Mouse (Mus musculus): Measurements from ENCODE around the gene Cd47. TPM values are rescaled to one million over a fixed set of nuclear protein-coding genes. Genes with fewer than 3 reads are reported as not detected.

The Cd47 gene
- polyA plus RNA-seq, 1 experiment from 2014 or later, result 123 TPM

DNA sequence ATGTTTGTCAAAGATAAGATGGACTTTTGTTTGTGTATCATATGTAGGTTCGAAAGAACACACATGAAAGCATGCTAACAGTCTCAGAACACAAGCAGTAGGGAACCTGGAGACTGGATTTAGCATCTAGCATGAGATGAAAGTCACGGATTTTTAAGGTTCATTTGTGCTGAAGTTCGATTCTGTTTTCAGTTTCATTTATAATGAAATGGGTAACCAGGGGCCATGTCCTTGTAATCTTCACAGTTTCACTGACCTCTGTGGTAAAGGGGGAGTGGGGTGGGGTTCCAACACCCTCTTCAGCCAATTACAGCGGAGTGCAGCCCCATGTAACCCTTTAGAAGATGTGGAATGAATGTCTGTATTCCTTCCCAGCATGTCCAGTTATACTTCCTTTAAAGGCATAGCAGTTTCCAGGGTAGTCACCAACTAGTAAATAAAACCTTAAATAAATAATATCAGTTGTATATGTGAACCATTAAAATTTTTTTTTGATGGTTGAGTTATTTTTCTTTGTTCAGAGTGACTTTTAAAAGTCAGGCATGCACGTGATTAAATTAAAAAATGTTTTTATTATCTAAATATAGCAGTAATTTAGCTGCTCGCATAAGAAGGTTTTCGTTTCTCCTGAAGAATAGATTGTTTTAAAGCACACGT, 57.3 kb downstream of the Cd47 start:
- Histone ChIP-seq H3K36me3 (no peaks in the 10 kb centered on the region), H3K9ac (no peak overlapping the region), H3K27ac (peak overlapping the region; percentile 61; the same call in 1 of the 2 replicates), H3K27me3 (no peaks in the 10 kb centered on the region), H3K4me3 (peak overlapping the region; percentile 89), H3K4me1 (peaks cover 31% of the 10 kb centered on the region), H3K9me3 (no peaks in the 10 kb centered on the region), H3K4me2 (peak overlapping the region; percentile 74)
- 44% methylated on average over 8 of the region's 8 CpGs for WGBS
- no peak for ATAC-seq (ENCODE audit: borderline replicate concordance, extremely low read depth, low FRiP score, low TSS enrichment)

DNA sequence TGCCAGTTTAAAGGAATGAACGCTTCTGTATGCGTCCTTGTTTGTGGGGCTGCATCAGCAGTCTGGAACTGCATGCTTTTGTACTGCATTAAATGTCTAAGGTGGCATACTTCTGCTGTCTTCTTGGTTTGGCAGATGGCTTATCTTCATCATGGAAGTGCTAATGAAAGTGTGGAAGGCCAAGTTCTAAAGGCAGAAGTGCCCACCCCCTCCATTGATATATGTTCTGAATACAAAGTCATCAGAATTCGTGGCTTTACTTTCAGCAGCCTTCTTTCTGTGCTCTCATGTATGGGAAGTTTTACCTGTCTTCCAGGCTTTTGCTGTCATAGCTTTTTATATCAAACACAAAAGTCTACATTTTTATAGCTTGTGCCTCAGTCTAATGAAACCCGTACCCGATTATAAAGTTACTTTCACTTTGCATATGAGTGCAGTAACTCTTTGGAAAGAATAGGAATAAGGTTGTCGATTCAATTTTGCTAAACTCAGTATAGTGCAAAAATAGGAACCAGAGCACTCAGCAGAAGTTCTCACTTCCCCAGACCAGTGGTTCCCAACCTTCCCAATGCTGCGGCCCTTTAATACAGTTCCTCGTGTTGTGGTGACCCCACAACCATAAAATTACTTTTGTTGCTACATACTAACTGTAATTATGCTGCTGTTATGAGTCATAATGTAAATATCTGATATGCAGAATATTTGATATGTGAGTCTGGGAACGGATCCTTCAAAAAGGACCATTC, 58.0 kb downstream of the Cd47 start:
- Histone ChIP-seq H3K4me1 (peaks cover 31% of the 10 kb centered on the region), H3K4me2 (peak overlapping the region; percentile 74), H3K36me3 (no peaks in the 10 kb centered on the region), H3K9me3 (no peaks in the 10 kb centered on the region), H3K4me3 (peak overlapping the region; percentile 23), H3K27ac (peak overlapping the region; percentile 61), H3K9ac (no peak overlapping the region), H3K27me3 (no peaks in the 10 kb centered on the region)
- 49% methylated on average over 9 of the region's 9 CpGs for WGBS
- no peak for ATAC-seq (ENCODE audit: borderline replicate concordance, extremely low read depth, low FRiP score, low TSS enrichment)

DNA sequence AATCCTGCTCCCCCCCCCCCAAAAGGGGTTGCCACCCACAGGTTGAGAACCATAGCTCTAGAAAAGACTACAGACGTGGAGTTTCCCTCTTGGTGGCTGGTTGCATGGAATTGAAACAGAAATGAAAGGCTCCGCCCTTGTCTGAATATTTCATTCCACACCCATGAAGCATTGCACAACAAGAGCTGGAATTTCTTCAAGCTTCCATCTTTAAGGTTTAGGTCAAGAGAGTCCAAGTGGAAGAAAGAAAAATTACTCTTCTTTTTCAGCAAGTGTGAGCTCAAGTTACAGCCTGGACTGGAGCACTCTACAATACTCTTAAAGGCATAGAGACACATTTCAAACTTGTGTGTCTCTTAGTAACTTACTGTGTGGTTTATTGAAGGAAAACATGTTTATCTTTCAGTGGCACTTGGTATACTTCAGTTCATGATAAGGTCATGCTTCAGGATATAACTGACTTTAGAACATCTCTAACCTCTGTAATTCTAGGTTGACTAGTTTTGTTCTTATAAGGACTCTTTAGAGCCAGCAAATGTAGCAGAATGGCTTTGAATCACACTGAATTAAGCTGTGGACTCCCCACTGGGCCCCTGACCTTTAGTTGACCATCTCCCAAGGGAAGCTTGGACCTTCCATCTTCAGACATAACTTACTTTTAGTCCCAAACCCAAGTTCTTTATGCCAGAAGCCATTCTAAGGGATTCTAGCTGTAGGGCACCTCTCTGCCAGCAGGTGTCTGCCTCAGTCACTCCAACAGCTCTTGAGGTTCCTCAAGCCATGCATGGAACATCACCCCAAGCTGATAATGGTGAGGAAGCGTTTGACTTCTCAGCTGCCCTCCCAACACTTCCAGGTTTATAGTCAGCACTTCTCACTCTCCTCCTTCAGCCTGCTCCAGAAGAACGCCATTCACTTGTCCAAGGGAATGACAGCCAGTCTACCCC, 58.8 kb downstream of the Cd47 start:
- peaks cover 30% of the 10 kb centered on the region for H3K4me1 ChIP-seq
- H3K4me2 ChIP-seq, result peak overlapping the region; percentile 74
- H3K36me3 ChIP-seq, result no peaks in the 10 kb centered on the region
- peak overlapping the region; percentile 61 for H3K27ac ChIP-seq
- H3K27me3 ChIP-seq, result no peaks in the 10 kb centered on the region
- 0 out of 2 replicates have a peak, but pooled peaks have one; percentile 19 for ATAC-seq (ENCODE audit: borderline replicate concordance, extremely low read depth, low FRiP score, low TSS enrichment)
- no peak overlapping the region for H3K9ac ChIP-seq
- H3K9me3 ChIP-seq, result no peaks in the 10 kb centered on the region
- WGBS, result 50% methylated on average over 4 of the region's 4 CpGs
- peak overlapping the region; percentile 23; the same call in 1 of the 2 replicates for H3K4me3 ChIP-seq

DNA sequence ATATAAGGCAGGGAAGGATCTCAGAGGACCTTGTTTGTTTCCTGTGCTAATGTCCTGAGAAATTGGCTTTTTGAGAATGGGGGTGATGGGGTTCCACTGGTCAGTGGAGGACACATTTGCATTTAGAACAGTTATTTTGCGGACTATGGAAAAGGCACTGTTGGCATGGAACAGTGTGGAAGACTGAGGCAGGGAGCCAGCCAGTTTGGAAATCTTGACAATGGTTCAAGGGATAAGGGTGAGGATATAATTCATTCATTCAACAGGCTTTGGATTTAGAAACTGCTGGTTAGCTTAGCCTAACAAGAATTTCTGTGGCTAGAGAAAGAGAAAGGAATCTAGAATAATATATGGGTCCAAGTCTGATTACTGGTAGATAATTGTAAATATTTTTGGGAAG, 61.7 kb downstream of the Cd47 start:
- Histone ChIP-seq H3K27ac (no peak overlapping the region), H3K4me3 (no peak overlapping the region), H3K9ac (no peak overlapping the region), H3K4me1 (peaks cover 24% of the 10 kb centered on the region), H3K4me2 (no peak overlapping the region), H3K27me3 (no peaks in the 10 kb centered on the region), H3K36me3 (no peaks in the 10 kb centered on the region), H3K9me3 (no peaks in the 10 kb centered on the region)
- 86% methylated on average over 1 of the region's 1 CpGs for WGBS
- no peak for ATAC-seq (ENCODE audit: borderline replicate concordance, extremely low read depth, low FRiP score, low TSS enrichment)

DNA sequence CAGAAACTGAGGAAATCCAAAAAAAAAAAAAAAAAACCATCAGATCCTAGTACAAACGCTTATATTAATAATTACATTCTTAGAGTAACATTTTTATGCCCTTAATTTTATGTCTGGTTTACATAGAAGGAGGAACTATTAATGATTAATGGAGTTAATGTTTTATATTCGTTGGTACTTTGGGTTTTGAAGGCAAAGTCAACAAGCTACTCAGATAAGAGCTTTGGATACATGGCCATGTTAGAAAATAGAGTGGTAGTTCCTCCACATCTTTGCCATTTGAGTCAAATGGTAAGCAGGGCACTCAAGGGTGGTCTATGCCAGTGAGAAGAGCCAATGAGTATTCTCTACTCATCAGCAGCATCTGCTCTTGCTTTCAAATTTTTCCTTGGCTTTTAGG, 66.3 kb downstream of the Cd47 start:
- H3K36me3 ChIP-seq, result peaks cover 20% of the 10 kb centered on the region
- no peak overlapping the region for H3K27ac ChIP-seq
- H3K9me3 ChIP-seq, result no peaks in the 10 kb centered on the region
- ATAC-seq (ENCODE audit: borderline replicate concordance, extremely low read depth, low FRiP score, low TSS enrichment), result no peak
- H3K4me1 ChIP-seq, result no peaks in the 10 kb centered on the region
- H3K27me3 ChIP-seq, result no peaks in the 10 kb centered on the region
- H3K4me3 ChIP-seq, result no peak overlapping the region
- WGBS, result 56% methylated on average over 2 of the region's 2 CpGs
- H3K4me2 ChIP-seq, result no peak overlapping the region
- no peak overlapping the region for H3K9ac ChIP-seq

DNA sequence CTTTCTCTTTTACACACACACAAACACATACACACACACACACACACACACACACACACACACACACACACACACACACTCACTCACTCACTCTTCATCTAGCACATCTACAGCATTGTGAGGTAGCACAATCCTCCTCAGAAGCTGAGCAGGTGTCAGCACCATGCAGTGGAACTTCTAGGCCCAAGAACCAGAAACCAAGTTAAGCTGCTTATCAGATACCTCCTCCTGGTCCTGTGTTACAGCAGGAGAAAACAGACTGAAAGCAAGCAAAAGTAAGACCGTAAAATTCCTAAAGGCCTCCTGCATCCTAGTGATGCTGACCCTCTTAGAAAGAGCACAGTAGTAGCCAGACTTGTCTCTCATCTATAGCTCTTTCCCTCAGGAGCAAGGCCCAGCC, 67.9 kb downstream of the Cd47 start:
- peaks cover 20% of the 10 kb centered on the region for H3K36me3 ChIP-seq
- WGBS, result 93% methylated on average over 1 of the region's 1 CpGs
- H3K4me2 ChIP-seq, result no peak overlapping the region
- no peak for ATAC-seq (ENCODE audit: borderline replicate concordance, extremely low read depth, low FRiP score, low TSS enrichment)
- no peak overlapping the region for H3K9ac ChIP-seq
- H3K27ac ChIP-seq, result no peak overlapping the region
- H3K4me3 ChIP-seq, result no peak overlapping the region
- H3K9me3 ChIP-seq, result no peaks in the 10 kb centered on the region
- H3K27me3 ChIP-seq, result no peaks in the 10 kb centered on the region
- no peaks in the 10 kb centered on the region for H3K4me1 ChIP-seq

DNA sequence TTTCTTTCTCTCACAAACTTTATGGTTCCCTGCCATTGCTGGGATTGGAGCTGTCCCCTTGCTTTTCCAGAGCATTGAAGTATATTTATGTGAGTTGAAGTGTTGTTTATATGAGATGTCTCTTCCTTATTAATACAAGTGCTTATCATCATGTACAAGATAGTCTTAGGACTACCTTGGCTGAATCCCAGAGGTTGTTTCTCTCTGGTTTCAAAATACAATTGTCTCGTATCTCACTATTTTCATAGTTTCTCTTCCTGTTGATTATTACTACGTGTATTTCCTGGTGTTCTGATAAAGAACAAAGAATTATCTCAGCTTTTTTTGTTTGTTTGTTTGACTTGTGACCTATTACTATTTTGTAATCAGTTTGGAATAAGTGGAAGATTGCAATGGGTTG, 73.6 kb downstream of the Cd47 start:
- H3K4me1 ChIP-seq, result 0 out of 2 replicates have a peak, but pooled peaks cover 4% of the 10 kb centered on the region
- peak; percentile 49; the same call in 1 of the 2 replicates for ATAC-seq (ENCODE audit: borderline replicate concordance, extremely low read depth, low FRiP score, low TSS enrichment)
- H3K4me3 ChIP-seq, result no peak overlapping the region
- no peaks in the 10 kb centered on the region for H3K27me3 ChIP-seq
- H3K27ac ChIP-seq, result no peak overlapping the region
- 31% methylated on average over 2 of the region's 2 CpGs for WGBS
- H3K4me2 ChIP-seq, result no peak overlapping the region
- no peaks in the 10 kb centered on the region for H3K9me3 ChIP-seq
- peaks cover 7% of the 10 kb centered on the region for H3K36me3 ChIP-seq
- no peak overlapping the region for H3K9ac ChIP-seq

DNA sequence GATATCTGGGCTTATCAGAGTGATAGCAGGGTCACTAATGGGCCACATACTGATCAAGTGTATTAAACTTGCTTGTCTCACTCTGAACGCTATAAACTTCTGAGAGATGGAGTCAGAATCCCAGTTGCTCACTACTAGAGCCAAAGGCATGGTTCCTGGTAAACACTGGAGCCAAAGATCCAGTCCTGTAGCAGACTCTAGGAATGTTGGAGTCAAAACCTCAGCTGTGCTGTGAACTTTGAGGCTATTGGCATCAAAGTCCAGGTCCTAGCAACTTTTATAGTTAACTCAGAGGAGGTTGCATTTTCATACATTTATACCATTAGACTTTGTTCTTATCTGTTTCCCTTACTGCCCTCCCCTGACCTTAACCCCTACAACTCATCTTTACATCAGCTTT, 74.2 kb downstream of the Cd47 start:
- Histone ChIP-seq H3K27ac (peak overlapping the region; percentile 12; the same call in 1 of the 2 replicates), H3K9ac (no peak overlapping the region), H3K4me2 (no peak overlapping the region), H3K9me3 (no peaks in the 10 kb centered on the region), H3K36me3 (0 out of 2 replicates have a peak, but pooled peaks cover 3% of the 10 kb centered on the region), H3K4me1 (0 out of 2 replicates have a peak, but pooled peaks cover 4% of the 10 kb centered on the region), H3K4me3 (no peak overlapping the region), H3K27me3 (no peaks in the 10 kb centered on the region)
- ATAC-seq (ENCODE audit: borderline replicate concordance, extremely low read depth, low FRiP score, low TSS enrichment), result no peak
- WGBS, result 42% methylated on average over 1 of the region's 1 CpGs

DNA sequence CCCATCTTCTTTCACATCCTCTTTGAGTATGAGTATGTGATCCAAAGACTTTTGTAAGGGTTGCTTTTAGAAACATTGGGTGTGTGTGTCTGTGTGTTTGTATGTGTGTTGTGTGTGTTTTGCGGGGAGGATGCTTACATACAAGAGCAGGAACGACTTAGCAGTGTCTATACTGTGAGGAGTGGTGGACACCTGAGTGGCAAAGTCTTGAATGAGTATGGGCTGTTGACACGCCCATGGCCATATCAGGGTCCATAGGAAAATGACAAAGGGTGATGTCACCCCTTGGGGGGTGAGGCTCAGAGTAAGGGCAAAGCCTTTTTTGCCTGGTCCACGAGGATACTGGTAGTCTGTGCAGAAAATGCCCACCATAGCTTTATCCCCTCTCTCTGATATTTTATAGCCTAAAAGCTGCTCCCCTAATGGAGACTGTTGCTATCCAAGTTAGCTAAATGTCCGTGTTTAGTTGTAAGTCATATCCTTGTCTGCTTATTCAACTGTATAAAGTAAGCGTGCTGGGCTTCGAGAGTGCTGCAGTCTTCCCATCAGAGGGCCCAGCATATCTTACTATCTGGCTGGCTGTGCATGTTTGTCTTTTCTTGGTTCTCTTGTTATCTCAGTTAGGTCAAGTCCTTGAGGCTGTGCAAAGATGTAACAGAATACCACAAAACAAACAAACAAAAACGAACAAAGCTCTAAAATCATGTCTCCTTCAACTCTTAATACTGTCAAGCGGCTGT, 76.1 kb downstream of the Cd47 start:
- no peaks in the 10 kb centered on the region for H3K36me3 ChIP-seq
- no peak overlapping the region for H3K4me2 ChIP-seq
- 0 out of 2 replicates have a peak, but pooled peaks cover 4% of the 10 kb centered on the region for H3K4me1 ChIP-seq

DNA sequence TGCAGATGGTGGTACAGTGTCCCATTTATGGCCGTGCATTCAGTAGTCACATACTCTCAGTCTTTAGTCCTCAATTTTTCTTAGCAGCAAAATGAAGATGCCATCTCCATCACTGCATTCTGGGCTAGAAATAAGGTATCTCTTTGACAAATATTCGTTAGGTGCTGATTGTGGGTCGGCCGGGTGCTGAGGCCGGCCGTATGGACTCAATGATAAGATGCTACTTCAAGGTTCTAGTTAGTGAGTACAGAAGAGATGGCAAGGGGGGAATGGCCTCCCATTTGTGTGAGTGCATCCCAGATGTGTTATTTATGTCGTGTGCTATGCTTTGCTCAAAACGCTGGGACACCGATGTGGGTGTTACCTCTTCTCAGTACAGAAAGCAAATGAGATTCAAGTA, 76.9 kb downstream of the Cd47 start:
- 0 out of 2 replicates have a peak, but pooled peaks cover 4% of the 10 kb centered on the region for H3K4me1 ChIP-seq
- WGBS, result 91% methylated on average over 9 of the region's 9 CpGs
- no peak overlapping the region for H3K9ac ChIP-seq
- no peaks in the 10 kb centered on the region for H3K36me3 ChIP-seq
- H3K4me2 ChIP-seq, result no peak overlapping the region
- no peak for ATAC-seq (ENCODE audit: borderline replicate concordance, extremely low read depth, low FRiP score, low TSS enrichment)
- H3K27ac ChIP-seq, result no peak overlapping the region
- H3K4me3 ChIP-seq, result no peak overlapping the region
- no peaks in the 10 kb centered on the region for H3K9me3 ChIP-seq
- no peaks in the 10 kb centered on the region for H3K27me3 ChIP-seq

More for the DNA sequence above, 76.1 kb downstream of the Cd47 start:
- Histone ChIP-seq H3K9me3 (no peaks in the 10 kb centered on the region), H3K4me3 (no peak overlapping the region), H3K27me3 (no peaks in the 10 kb centered on the region), H3K9ac (no peak overlapping the region), H3K27ac (no peak overlapping the region)
- 70% methylated on average over 9 of the region's 9 CpGs for whole genome bisulfite sequencing
- ATAC-seq (ENCODE audit: borderline replicate concordance, extremely low read depth, low FRiP score, low TSS enrichment), result no peak

DNA sequence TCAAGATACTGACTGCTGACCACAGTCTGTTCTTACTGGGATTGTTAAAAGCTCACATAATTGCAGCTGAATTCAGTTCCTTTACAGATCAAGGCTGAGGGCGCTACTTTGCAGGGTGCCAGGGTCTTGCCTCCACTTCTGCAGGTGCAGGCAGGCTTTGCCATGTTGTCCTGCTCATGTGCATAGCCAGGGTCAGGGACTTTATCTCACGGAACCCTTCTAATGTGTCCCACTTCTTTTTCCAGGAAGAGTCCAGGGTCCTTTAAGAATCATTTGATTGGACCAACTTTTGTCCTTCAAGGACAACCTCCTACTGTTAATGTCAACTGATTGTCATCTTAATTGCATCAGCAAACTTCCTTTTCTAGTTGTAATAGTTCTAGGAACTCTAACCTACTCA, 77.7 kb downstream of the Cd47 start:
- WGBS, result 95% methylated on average over 2 of the region's 2 CpGs
- no peak overlapping the region for H3K9ac ChIP-seq
- no peaks in the 10 kb centered on the region for H3K9me3 ChIP-seq
- H3K27ac ChIP-seq, result no peak overlapping the region
- H3K4me3 ChIP-seq, result no peak overlapping the region
- H3K27me3 ChIP-seq, result no peaks in the 10 kb centered on the region
- H3K36me3 ChIP-seq, result no peaks in the 10 kb centered on the region
- H3K4me2 ChIP-seq, result no peak overlapping the region
- no peak for ATAC-seq (ENCODE audit: borderline replicate concordance, extremely low read depth, low FRiP score, low TSS enrichment)
- 0 out of 2 replicates have a peak, but pooled peaks cover 4% of the 10 kb centered on the region for H3K4me1 ChIP-seq

All from lung, embryonic 15.5 days (tissue).